Mouse (Mus musculus) heart, adult 2 months (tissue): ENCODE measurements around the gene Cep55.

Experiments
- CTCF ChIP-seq: fragments of 200-600 bp; IDR thresholded peaks from 2 replicates; pipeline ENCODE4 v1.8.1; 2022; ENCODE audit warnings: antibody characterized with exemption, mild to moderate bottlenecking, moderate library complexity
- EP300 ChIP-seq: fragments of 200-500 bp; IDR thresholded peaks from 2 replicates; pipeline ENCODE4 v1.6.1; 2011; ENCODE audit warnings: low read depth, low read length, control low read depth; ENCODE audit not compliant: insufficient read depth
- POLR2A ChIP-seq: fragments of 200-500 bp; IDR thresholded peaks from 2 replicates; pipeline ENCODE4 v1.6.1; 2011; ENCODE audit warnings: mild to moderate bottlenecking, low read depth, low read length, control low read depth; ENCODE audit not compliant: insufficient read depth

GRCm38 (mm10) chr19:38109506-38110242 is 54.9 kb downstream of the Cep55 start:
- no peak for TF ChIP-seq EP300
- TF ChIP-seq POLR2A: no peak
- no peak for TF ChIP-seq CTCF
